Mouse (Mus musculus) embryonic facial prominence, embryonic 11.5 days (tissue): ENCODE data around the gene Kat8. TPM values are rescaled to one million over a fixed set of nuclear protein-coding genes. Genes with fewer than 3 reads are reported as not detected.
A peak's percentile ranks its signal among the peaks of the same experiment; 100 is the strongest.

Experiments used
- ATAC-seq: fragments of 200-750 bp; cut with Nextera tagmentation; replicated peaks from 2 replicates; pipeline ENCODE4 v1.8.0; 2017; ENCODE audit warnings: low read depth; ENCODE audit not compliant: insufficient number of reproducible peaks, low FRiP score, low TSS enrichment
- DNase-seq: peaks from one replicate; pipeline ENCODE4 v3.0.0-alpha.2; 2015; ENCODE audit warnings: low spot score
- H3K27ac ChIP-seq: fragments of 300-500 bp; sonication (generic); replicated peaks from 2 replicates; pipeline ENCODE4 v1.5.1; 2014; ENCODE audit warnings: mild to moderate bottlenecking, low read depth, low read length, control low read depth
- H3K27me3 ChIP-seq: fragments of 300-500 bp; sonication (generic); 2 replicates; pipeline ENCODE4 v1.6.1; 2014; ENCODE audit warnings: mild to moderate bottlenecking, low read length, moderate library complexity, mixed read lengths; ENCODE audit not compliant: control insufficient read depth, insufficient read depth
- H3K36me3 ChIP-seq: fragments of 300-500 bp; sonication (generic); replicated peaks from 2 replicates; pipeline ENCODE4 v1.6.1; 2014; ENCODE audit warnings: low read depth, mild to moderate bottlenecking, low read length, moderate library complexity, mixed read lengths; ENCODE audit not compliant: control insufficient read depth, insufficient read depth
- H3K4me1 ChIP-seq: fragments of 300-500 bp; sonication (generic); 2 replicates; pipeline ENCODE4 v1.6.1; 2014; ENCODE audit warnings: low read length, mixed read lengths; ENCODE audit not compliant: control insufficient read depth, insufficient read depth
- H3K4me2 ChIP-seq: fragments of 300-500 bp; sonication (generic); 2 replicates; pipeline ENCODE4 v1.6.1; 2014; ENCODE audit warnings: low read depth, mild to moderate bottlenecking, control low read depth, low read length, moderate library complexity
- H3K4me3 ChIP-seq: fragments of 300-500 bp; sonication (generic); 2 replicates; pipeline ENCODE4 v1.5.1; 2014; ENCODE audit warnings: low read depth, low read length, control low read depth
- H3K9ac ChIP-seq: fragments of 300-500 bp; sonication (generic); replicated peaks from 2 replicates; pipeline ENCODE4 v1.6.1; 2014; ENCODE audit warnings: mild to moderate bottlenecking, control low read depth, low read length
- H3K9me3 ChIP-seq: fragments of 300-500 bp; sonication (generic); replicated peaks from 2 replicates; pipeline ENCODE4 v1.6.1; 2016; ENCODE audit warnings: mild to moderate bottlenecking, low read length, inconsistent platforms, mixed read lengths; ENCODE audit not compliant: control insufficient read depth
- WGBS: fragments of 180-500 bp; shearing (Covaris S2); extraction: QIAGEN DNeasy Blood & Tissue Kit; methylation state at CpG from one replicate; pipeline ENCODE4 v1.1.7; 2014; 5-methylcytosine and 5-hydroxymethylcytosine counted together
- polyA plus RNA-seq: library from polyadenylated mRNA; unstranded; fragments of >200 nt; fragmentation: Nextera tagmentation; extraction: Ambion mirVana; gene quantifications from 2 replicates; pipeline ENCODE4 v1.2.1, GENCODE M21; 2014

Gene Kat8
- 49.5 and 55.2 TPM in 2 replicates for polyA plus RNA-seq

- Histone ChIP-seq H3K4me1 (no peaks in the 10 kb centered on the region), H3K4me2 (peak within 1 kb of the TSS; percentile 71), H3K9me3 (no peaks in the 10 kb centered on the region), H3K4me3 (peak within 1 kb of the TSS; percentile 96), H3K9ac (peak within 1 kb of the TSS; percentile 77), H3K27me3 (no peaks in the 10 kb centered on the region), H3K27ac (peak within 1 kb of the TSS; percentile 73), H3K36me3 (peaks cover 18% of the 10 kb centered on the region)
- WGBS, result 1% methylated on average over 40 of the region's 40 CpGs
- ATAC-seq (peak; percentile 89), DNase-seq (peak; percentile 95)
Measured at GRCm38 (mm10) chr7:127912190-127912871, at the start of gene Kat8. Gene Kat8 (plus strand): TSS chr7:127912516.

- Histone ChIP-seq H3K27me3 (no peaks in the 10 kb centered on the region), H3K27ac (no peak overlapping the region), H3K36me3 (peaks cover 16% of the 10 kb centered on the region), H3K4me3 (no peak overlapping the region), H3K4me1 (no peaks in the 10 kb centered on the region), H3K9me3 (no peaks in the 10 kb centered on the region), H3K4me2 (no peak overlapping the region), H3K9ac (no peak overlapping the region)
- no peak for ATAC-seq
- no peak for DNase-seq
- WGBS, result 92% methylated on average over 12 of the region's 12 CpGs
Measured at GRCm38 (mm10) chr7:127866434-127866833, 45.9 kb upstream of the Kat8 start.

- 95% methylated on average over 18 of the region's 18 CpGs for WGBS
- Histone ChIP-seq H3K27me3 (no peaks in the 10 kb centered on the region), H3K36me3 (peaks cover 16% of the 10 kb centered on the region), H3K4me1 (no peaks in the 10 kb centered on the region), H3K4me3 (no peak overlapping the region), H3K27ac (no peak overlapping the region), H3K9me3 (no peaks in the 10 kb centered on the region), H3K9ac (no peak overlapping the region), H3K4me2 (no peak overlapping the region)
- DNase-seq (no peak), ATAC-seq (no peak)
Measured at GRCm38 (mm10) chr7:127867641-127868040, 44.7 kb upstream of the Kat8 start.

- ATAC-seq, result no peak
- Histone ChIP-seq H3K4me1 (no peaks in the 10 kb centered on the region), H3K4me3 (no peak overlapping the region), H3K9me3 (no peaks in the 10 kb centered on the region), H3K9ac (no peak overlapping the region), H3K4me2 (no peak overlapping the region), H3K27ac (no peak overlapping the region), H3K27me3 (no peaks in the 10 kb centered on the region), H3K36me3 (peaks cover 16% of the 10 kb centered on the region)
- 89% methylated on average over 3 of the region's 3 CpGs for WGBS
- DNase-seq, result no peak
Measured at GRCm38 (mm10) chr7:127869149-127869810, 43.0 kb upstream of the Kat8 start.

- DNase-seq, result no peak
- 84% methylated on average over 5 of the region's 5 CpGs for WGBS
- Histone ChIP-seq H3K4me3 (no peak overlapping the region), H3K9me3 (no peaks in the 10 kb centered on the region), H3K4me1 (no peaks in the 10 kb centered on the region), H3K36me3 (peaks cover 16% of the 10 kb centered on the region), H3K27ac (no peak overlapping the region), H3K9ac (no peak overlapping the region), H3K27me3 (no peaks in the 10 kb centered on the region), H3K4me2 (no peak overlapping the region)
- ATAC-seq, result no peak
Measured at GRCm38 (mm10) chr7:127870136-127870821, 42.0 kb upstream of the Kat8 start.

- Histone ChIP-seq H3K36me3 (peaks cover 16% of the 10 kb centered on the region), H3K27ac (peak overlapping the region; percentile 96), H3K4me3 (peak overlapping the region; percentile 93), H3K9me3 (no peaks in the 10 kb centered on the region), H3K4me2 (peak overlapping the region; percentile 52), H3K27me3 (no peaks in the 10 kb centered on the region), H3K9ac (peak overlapping the region; percentile 99), H3K4me1 (no peaks in the 10 kb centered on the region)
- WGBS, result 5% methylated on average over 20 of the region's 20 CpGs
- ATAC-seq (peak; percentile 3; the same call in 1 of the 2 replicates), DNase-seq (peak; percentile 52)
Measured at GRCm38 (mm10) chr7:127874812-127875626, 37.3 kb upstream of the Kat8 start.

- peaks cover 19% of the 10 kb centered on the region for H3K36me3 ChIP-seq
- H3K4me1 ChIP-seq, result no peaks in the 10 kb centered on the region
- no peaks in the 10 kb centered on the region for H3K9me3 ChIP-seq
- H3K27me3 ChIP-seq, result no peaks in the 10 kb centered on the region
- H3K9ac ChIP-seq, result peak overlapping the region; percentile 99
- H3K27ac ChIP-seq, result peak overlapping the region; percentile 96
- DNase-seq (peak; percentile 99), ATAC-seq (peak; percentile 96)
- H3K4me2 ChIP-seq, result peak overlapping the region; percentile 70
- H3K4me3 ChIP-seq, result peak overlapping the region; percentile 93
- 0% methylated on average over 43 of the region's 43 CpGs for WGBS
Measured at GRCm38 (mm10) chr7:127875627-127876001, 36.7 kb upstream of the Kat8 start.
